Mouse (Mus musculus): ENCODE data around the gene Ppm1b.

DNA sequence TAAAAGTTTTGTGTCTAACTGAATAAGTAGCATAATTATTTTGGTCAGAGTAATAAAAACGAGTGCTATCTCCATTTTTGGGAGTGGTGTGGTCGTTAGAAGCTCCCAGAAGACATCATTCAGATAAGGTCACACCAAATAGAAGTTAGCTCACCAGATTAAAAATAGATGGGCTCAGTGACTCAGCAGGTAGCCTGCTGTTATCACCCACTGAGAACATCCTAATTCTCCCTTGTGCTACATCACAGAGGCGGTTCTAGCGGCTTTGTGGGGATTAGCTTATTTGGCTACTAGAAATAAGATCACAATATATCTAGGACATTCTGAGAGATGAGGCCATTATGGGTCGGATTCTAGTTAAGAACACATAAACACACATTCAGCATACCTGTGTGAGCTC is 30.3 kb upstream of the Ppm1b start:
- TF ChIP-seq GATA1 (IDR thresholded peaks at IDR 0.05; ENCODE audit: borderline replicate concordance, low read length) (no peak), FLI1 (IDR thresholded peaks at IDR 0.05; ENCODE audit: low read length) (no peak)
